In genomic region chr15:38368291-38368690, GRCm38 (mm10) we compare ENCODE assay signal across 24 mouse cellular contexts.
"Had no signal": no experiment of that assay in that cellular context is flagged by ENCODE, and none has a peak within 500 bp of the region (broad histone marks: within the 10 kb centered on the region; RNA-seq: fewer than 3 reads in every experiment).

No protein-coding gene starts in this region.

- H3K27ac ChIP-seq: gastrocnemius, adult 2 months; heart, embryonic 10.5 days; hindbrain, embryonic 10.5 days; hindbrain, embryonic 12.5 days; hindbrain, embryonic 14.5 days; intestine, embryonic 15.5 days; layer of hippocampus, adult 2 months; left cerebral cortex, adult 2 months; limb, embryonic 10.5 days; limb, embryonic 12.5 days had no signal

- H3K9ac ChIP-seq: heart, embryonic 12.5 days; hindbrain, embryonic 12.5 days; hindbrain, embryonic 14.5 days; intestine, embryonic 15.5 days; limb, embryonic 12.5 days had no signal

- H3K4me2 ChIP-seq: heart, embryonic 12.5 days; hindbrain, embryonic 12.5 days; hindbrain, embryonic 14.5 days; intestine, embryonic 15.5 days; limb, embryonic 12.5 days had no signal

- H3K27me3 ChIP-seq: heart, embryonic 12.5 days; hindbrain, embryonic 12.5 days; intestine, embryonic 15.5 days; limb, embryonic 12.5 days had no signal

- H3K36me3 ChIP-seq: heart, embryonic 10.5 days; heart, embryonic 12.5 days; hindbrain, embryonic 10.5 days; hindbrain, embryonic 12.5 days; intestine, embryonic 15.5 days; limb, embryonic 10.5 days; limb, embryonic 12.5 days had no signal

- H3K9me3 ChIP-seq: heart, embryonic 10.5 days; heart, embryonic 12.5 days; hindbrain, embryonic 10.5 days; hindbrain, embryonic 12.5 days; intestine, embryonic 15.5 days; limb, embryonic 10.5 days; limb, embryonic 12.5 days had no signal

- ATAC-seq: hindbrain, embryonic 16.5 days; inflammation-experienced regulatory T-cells, adult 6 months; intestine, embryonic 15.5 days; intestine, postnatal 0 days had no signal

- H3K4me1 ChIP-seq: hindbrain, embryonic 12.5 days; intestine, embryonic 15.5 days had no signal

- DNase-seq: gastrocnemius, adult 2 months; gastrocnemius, postnatal 10 days; gastrocnemius, postnatal 25 days; heart, adult 18-20 months; heart, postnatal 10 days; heart, postnatal 4 days; kidney, adult 18-20 months; kidney, adult 8-10 months; kidney, postnatal 10 days; kidney, postnatal 25 days; kidney, postnatal 4 days had no signal

- H3K4me3 ChIP-seq: gastrocnemius, adult 2 months; heart, embryonic 10.5 days; heart, embryonic 12.5 days; hindbrain, embryonic 10.5 days; hindbrain, embryonic 12.5 days; intestine, embryonic 15.5 days; layer of hippocampus, adult 2 months; left cerebral cortex, adult 2 months; limb, embryonic 10.5 days; limb, embryonic 12.5 days had no signal
